Mouse (Mus musculus) G1E (cell line): ENCODE measurements around the gene Rnf157. TPM values are rescaled to one million over a fixed set of nuclear protein-coding genes. Genes with fewer than 3 reads are reported as not detected.
A peak's percentile ranks its signal among the peaks of the same experiment; 100 is the strongest.
"Not testable (repeated sequence)": the region's sequence is repeated elsewhere in the genome, so short reads cannot be mapped to it uniquely, and the experiment has no call there.

ENCODE experiments used
- ATAC-seq: 2 replicates; pipeline ENCODE4 v1.8.0; 2016; ENCODE audit warnings: mild to moderate bottlenecking; ENCODE audit not compliant: insufficient number of reproducible peaks, poor library complexity, low FRiP score, severe bottlenecking; ENCODE audit errors: extremely low read depth
- DNase-seq: peaks from one replicate; pipeline ENCODE4 v3.0.0; 2012; ENCODE audit warnings: low spot score
- H3K27me3 ChIP-seq: 2 replicates; pipeline ENCODE4 v1.6.1; 2012; ENCODE audit warnings: mild to moderate bottlenecking, low read length, inconsistent platforms; ENCODE audit not compliant: insufficient read depth
- H3K36me3 ChIP-seq: replicated peaks from 2 replicates; pipeline ENCODE3; 2012; ENCODE audit warnings: mild to moderate bottlenecking, inconsistent platforms
- H3K4me1 ChIP-seq: 2 replicates; pipeline ENCODE4 v1.6.1; 2012; ENCODE audit warnings: low read depth, low read length, inconsistent platforms, mixed read lengths; ENCODE audit not compliant: insufficient read depth
- H3K4me3 ChIP-seq: 2 replicates; pipeline ENCODE4 v1.5.1; 2012; ENCODE audit warnings: low read depth, mild to moderate bottlenecking, inconsistent platforms, low read length, moderate library complexity, mixed read lengths
- H3K9me3 ChIP-seq: replicated peaks from 2 replicates; pipeline ENCODE4 v1.6.1; 2012; ENCODE audit warnings: inconsistent platforms
- CTCF ChIP-seq: IDR thresholded peaks from 2 replicates; pipeline ENCODE4 v1.5.1; 2012; ENCODE audit warnings: low read depth, low read length, inconsistent platforms, mixed read lengths
- GATA1 ChIP-seq: IDR thresholded peaks from 2 replicates; pipeline ENCODE4 v1.6.1; 2012; ENCODE audit warnings: borderline replicate concordance, low read length, inconsistent platforms, mixed read lengths
- GATA2 ChIP-seq: IDR thresholded peaks from 2 replicates; pipeline ENCODE4 v1.6.1; 2012; ENCODE audit warnings: low read depth, low read length, inconsistent platforms, borderline replicate concordance
- POLR2AphosphoS5 ChIP-seq: IDR thresholded peaks from 2 replicates; pipeline ENCODE4 v1.6.1; 2012; ENCODE audit warnings: low read depth, low read length, inconsistent platforms; ENCODE audit not compliant: insufficient replicate concordance
- TAL1 ChIP-seq: conservative IDR thresholded peaks from 2 replicates; pipeline ENCODE4 v1.6.1; 2012; ENCODE audit warnings: low read depth, low read length, inconsistent platforms, mixed read lengths
- polyA plus RNA-seq: library from polyadenylated mRNA; stranded (reverse); fragments of >175 nt; gene quantifications from 2 replicates; pipeline ENCODE4 v1.2.3, GENCODE M21; 2012
- total RNA-seq, 2 experiments: library from RNA; stranded (forward) in 1 of 2; stranded (reverse) in 1 of 2; fragments of 200-1000 nt in 1 of 2; fragments of >200 nt in 1 of 2; fragmentation: Nextera tagmentation in 1 of 2; gene quantifications; 2 replicates each; pipeline ENCODE4 v1.2.3; 2014 to 2017

Gene Rnf157
- total and polyA plus RNA-seq, 3 experiments: 7.1 to 23.7 (median 10.0) TPM

DNA sequence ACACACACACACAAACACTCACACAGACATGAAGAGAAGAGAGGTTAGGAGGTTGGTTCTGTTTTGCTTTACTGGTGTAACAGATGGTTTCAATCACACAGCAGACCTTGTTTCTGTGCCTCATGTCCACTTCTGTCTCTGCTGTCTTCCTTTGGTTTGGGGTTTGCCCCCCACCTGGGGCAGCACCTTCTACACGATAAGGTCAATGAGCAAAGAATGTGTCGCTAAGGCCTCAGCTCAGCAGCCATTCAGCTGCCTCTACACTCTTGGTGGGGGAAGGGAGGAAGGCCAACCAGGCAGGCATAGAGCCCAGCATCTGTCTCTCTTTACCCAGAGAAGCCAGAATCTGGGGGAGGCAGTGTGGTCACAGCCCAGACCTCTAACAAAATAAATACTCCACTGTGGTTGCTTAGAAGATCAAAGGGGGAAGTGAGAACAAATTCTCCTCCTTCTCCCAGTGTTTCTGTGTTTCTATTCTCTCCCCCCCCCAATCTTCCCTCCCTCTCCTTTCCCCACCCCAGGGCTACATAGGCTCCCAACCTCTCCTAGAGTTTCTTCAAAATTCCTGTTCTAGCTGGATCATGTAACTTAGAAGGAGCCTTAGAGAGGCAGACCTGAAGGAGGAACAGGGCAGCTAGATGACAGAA, 5.5 kb upstream of the Rnf157 start:
- Histone ChIP-seq H3K36me3 (no peaks in the 10 kb centered on the region), H3K27me3 (peaks cover 6% of the 10 kb centered on the region; the same call in 1 of the 2 replicates), H3K4me1 (peaks cover 41% of the 10 kb centered on the region), H3K9me3 (peaks cover 1% of the 10 kb centered on the region), H3K4me3 (no peak overlapping the region)
- DNase-seq (no peak), ATAC-seq (no peak)
- TF ChIP-seq POLR2AphosphoS5: no peak
- TF ChIP-seq GATA1: no peak
- no peak for TF ChIP-seq GATA2
- TF ChIP-seq CTCF: no peak
- no peak for TF ChIP-seq TAL1

DNA sequence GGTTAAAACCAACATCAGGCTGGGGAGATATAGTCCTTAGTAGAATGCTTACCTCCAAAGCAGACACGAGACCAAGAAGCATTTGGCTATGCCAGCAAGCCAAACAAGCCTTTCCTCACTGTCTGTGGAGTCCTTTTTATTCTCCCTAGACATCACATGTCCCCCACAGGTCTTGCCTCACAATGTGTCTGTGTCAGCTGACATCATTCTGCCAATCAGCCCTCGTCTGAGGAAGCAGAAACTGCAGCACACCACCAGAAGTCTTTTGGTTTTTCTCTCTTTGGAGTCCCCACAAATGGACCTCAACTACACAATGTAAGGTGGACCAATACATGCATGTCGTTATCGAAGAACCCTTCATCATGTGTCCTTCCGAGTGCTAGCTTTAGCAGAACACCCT, 4.2 kb upstream of the Rnf157 start:
- peaks cover 14% of the 10 kb centered on the region for H3K9me3 ChIP-seq
- peaks cover 51% of the 10 kb centered on the region for H3K4me1 ChIP-seq
- peaks cover 15% of the 10 kb centered on the region for H3K27me3 ChIP-seq
- ATAC-seq: no peak
- DNase-seq: no peak
- no peaks in the 10 kb centered on the region for H3K36me3 ChIP-seq
- no peak overlapping the region for H3K4me3 ChIP-seq
- TF ChIP-seq POLR2AphosphoS5: no peak
- no peak for TF ChIP-seq TAL1
- TF ChIP-seq CTCF: no peak
- TF ChIP-seq GATA2: no peak
- no peak for TF ChIP-seq GATA1

DNA sequence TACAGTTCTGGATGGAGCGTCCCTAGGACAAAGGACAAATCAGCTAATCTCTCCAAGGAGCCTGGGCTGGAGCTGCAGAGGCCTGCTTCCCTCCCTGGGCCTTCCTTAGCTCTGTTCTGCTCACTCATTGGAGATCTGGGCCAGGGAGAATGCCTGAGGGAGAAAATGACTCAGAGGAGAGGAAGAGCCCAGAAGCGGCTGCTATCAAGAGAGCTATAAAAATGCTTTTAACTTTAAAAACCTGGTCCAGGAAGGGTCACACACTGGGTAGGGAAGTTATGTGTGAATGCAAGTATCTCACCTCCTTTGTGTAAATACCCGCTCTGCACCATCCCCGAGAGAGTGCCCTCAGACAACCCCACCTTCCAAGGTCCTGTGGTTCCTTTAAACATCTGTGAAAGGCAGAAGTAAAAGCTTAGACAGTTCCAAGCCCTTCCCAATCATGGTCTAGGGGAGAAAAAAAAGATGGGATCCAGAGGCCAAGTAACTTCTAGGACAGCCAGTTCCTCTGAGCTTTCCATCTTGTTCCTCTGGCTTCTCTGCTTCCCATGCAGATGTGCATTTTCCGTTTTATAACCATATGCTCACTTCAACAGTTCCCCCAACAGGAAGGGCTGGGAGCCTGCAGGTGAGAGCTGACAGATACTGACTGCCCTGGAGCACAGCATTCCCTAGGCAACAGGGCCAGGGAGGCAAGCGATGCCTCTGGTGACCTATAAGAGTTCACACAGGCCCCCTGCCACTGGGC, 3.5 kb upstream of the Rnf157 start:
- Histone ChIP-seq H3K36me3 (no peaks in the 10 kb centered on the region), H3K4me1 (peaks cover 55% of the 10 kb centered on the region), H3K27me3 (peaks cover 22% of the 10 kb centered on the region), H3K4me3 (no peak overlapping the region), H3K9me3 (peaks cover 14% of the 10 kb centered on the region)
- ATAC-seq (no peak), DNase-seq (no peak)
- no peak for TF ChIP-seq POLR2AphosphoS5
- TF ChIP-seq TAL1: no peak
- no peak for TF ChIP-seq CTCF
- TF ChIP-seq GATA2: no peak
- no peak for TF ChIP-seq GATA1

DNA sequence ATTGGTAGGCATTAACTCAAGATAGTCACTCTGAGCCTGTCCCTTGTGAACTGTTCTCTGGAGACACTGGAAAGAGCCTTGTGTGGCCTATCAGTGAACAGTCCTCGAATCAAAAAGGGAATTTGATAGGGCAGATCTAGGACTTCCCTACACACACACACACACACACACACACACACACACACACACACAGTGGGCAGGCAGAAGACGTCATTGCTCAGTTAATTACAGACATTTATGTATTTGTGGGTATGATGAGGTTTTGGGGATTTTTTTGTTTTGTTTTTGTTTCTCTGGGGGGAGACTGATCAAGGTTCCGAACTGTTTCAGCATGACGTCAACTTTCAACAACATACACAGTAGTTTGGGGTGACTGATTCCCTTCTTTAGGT, 795 bp upstream of the Rnf157 start:
- Histone ChIP-seq H3K4me3 (no peak overlapping the region), H3K36me3 (no peaks in the 10 kb centered on the region), H3K9me3 (peaks cover 14% of the 10 kb centered on the region), H3K4me1 (peaks cover 35% of the 10 kb centered on the region), H3K27me3 (peaks cover 19% of the 10 kb centered on the region)
- no peak for ATAC-seq
- DNase-seq: no peak
- TF ChIP-seq GATA1: no peak
- TF ChIP-seq TAL1: no peak
- no peak for TF ChIP-seq CTCF
- no peak for TF ChIP-seq GATA2
- no peak for TF ChIP-seq POLR2AphosphoS5

DNA sequence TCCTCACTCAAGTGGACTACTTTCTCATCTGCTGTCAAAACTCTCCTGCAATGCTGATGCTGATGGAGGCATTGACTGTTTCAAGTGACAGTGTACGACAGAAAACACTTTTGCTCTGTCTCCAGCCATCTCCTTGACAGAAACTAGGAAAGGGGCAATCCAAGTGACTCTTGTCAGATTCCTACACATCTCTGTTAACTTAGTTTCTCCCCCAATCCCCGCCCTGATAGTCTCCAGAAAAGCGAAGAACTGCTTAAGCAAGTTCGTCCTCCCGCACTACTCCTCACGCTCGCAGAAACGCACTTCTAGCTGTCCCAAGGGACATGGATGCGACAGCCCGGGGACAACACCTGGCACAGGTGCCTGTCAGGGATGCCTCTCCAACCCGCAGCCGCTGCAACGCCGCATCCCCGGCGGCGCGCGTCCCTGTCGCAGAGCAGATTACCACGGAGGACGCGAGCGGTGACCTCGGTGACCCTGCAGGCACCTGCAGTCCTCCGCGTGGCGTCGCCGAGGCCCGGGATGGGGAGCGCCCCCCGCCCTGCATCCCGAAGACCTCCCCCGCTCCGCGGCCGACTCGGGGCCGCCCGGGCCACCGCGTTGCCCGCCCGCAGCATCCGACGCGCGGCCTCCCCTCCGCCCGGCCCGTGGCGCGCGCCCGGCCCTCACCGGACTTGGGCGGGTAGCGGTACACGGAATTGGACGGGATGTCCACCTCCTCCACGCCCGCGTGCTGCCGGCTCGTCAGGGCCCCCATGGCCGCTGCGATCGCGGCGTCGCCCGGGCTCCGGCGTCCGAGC, 604 bp downstream of the Rnf157 start:
- no peaks in the 10 kb centered on the region for H3K36me3 ChIP-seq
- peaks cover 19% of the 10 kb centered on the region for H3K27me3 ChIP-seq
- peak overlapping the region; percentile 72 for H3K4me3 ChIP-seq
- ATAC-seq (no peak), DNase-seq (no peak)
- H3K4me1 ChIP-seq: peaks cover 26% of the 10 kb centered on the region
- TF ChIP-seq POLR2AphosphoS5 (no peak), GATA2 (no peak), TAL1 (no peak), CTCF (no peak), GATA1 (no peak)
- peaks cover 14% of the 10 kb centered on the region for H3K9me3 ChIP-seq

DNA sequence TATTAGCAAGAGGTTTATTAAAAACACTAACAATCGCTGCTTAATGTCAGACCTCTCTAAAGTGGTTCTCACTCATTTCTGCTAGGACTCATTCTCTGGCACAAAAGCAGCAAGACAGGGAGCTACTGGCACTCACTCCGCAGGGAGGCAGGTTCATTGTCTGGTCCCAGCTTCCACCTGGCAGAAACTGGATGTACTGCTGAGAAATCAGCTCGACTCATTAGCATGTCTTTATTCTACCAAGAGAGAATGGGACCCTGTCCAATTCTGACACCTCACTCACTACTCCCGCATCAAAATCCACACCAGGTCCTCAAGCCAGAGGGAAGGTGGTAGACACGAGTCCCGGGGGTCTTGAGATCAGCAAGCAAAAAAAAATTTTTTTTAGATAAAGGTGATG, 1.2 kb downstream of the Rnf157 start:
- ATAC-seq (no peak), DNase-seq (no peak)
- peaks cover 22% of the 10 kb centered on the region for H3K4me1 ChIP-seq
- H3K27me3 ChIP-seq: peaks cover 17% of the 10 kb centered on the region
- H3K9me3 ChIP-seq: peaks cover 14% of the 10 kb centered on the region
- TF ChIP-seq TAL1: no peak
- TF ChIP-seq GATA1: no peak
- no peak for TF ChIP-seq CTCF
- TF ChIP-seq GATA2: no peak
- H3K4me3 ChIP-seq: no peak overlapping the region
- no peaks in the 10 kb centered on the region for H3K36me3 ChIP-seq

DNA sequence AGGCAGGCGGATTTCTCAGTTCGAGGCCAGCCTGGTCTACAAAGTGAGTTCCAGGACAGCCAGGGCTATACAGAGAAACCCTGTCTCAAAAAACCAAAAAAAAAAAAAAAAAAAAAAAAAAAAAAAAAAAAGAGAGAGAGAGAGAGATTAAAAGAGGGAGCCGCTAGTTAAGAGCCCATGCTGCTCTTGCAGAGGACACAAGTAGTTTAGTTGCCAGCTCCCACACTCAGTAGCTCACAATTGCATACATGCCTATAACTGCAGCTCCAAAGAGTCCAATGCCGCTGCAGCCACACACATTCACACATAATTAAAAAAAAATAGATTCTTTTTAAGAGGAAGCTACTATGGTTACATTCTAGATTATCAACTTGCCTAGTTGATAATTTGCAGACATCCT, 2.4 kb downstream of the Rnf157 start:
- not testable (repeated sequence) for H3K36me3 ChIP-seq, DNase-seq, ATAC-seq, H3K4me3 ChIP-seq
- H3K9me3 ChIP-seq: peaks cover 14% of the 10 kb centered on the region
- peaks cover 17% of the 10 kb centered on the region for H3K27me3 ChIP-seq
- peaks cover 25% of the 10 kb centered on the region for H3K4me1 ChIP-seq
